Mouse (Mus musculus): ENCODE data around the gene Ybx1. TPM values are rescaled to one million over a fixed set of nuclear protein-coding genes. Genes with fewer than 3 reads are reported as not detected.

Gene Ybx1
- polyA plus RNA-seq, 1 experiment from 2014 or later, result 990 TPM

DNA sequence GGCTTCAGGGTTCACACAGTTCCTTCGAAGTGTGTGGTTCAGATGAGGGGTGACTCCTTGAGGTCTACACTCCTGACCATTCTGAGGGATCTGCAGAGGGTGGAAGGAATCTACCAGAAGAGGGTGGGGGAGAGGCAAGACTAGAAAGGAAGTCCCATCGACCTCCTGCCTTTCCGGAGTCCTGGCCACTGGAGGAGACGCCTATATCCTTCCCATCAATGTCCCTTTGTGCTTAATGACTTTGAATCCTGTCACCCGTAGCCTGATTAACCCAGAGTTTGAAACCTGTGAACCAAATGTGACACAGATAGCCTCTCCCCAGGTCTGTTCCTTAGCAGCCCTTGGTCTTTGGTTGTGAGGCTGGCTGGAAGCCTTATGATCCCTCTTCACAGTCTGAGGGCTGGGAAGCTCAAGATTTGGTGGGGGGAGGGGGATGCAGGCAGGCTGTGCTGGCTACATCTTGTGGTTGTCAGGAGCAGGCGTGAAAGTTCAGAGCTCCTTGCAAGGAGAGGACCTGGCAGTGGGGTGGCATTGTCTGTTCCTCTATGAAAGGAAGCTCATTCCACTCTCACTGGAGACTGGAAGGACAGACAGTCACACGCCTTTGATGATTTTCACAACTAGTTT, 33.2 kb downstream of the Ybx1 start:
- 63% methylated on average over 7 of the region's 7 CpGs for WGBS
- Histone ChIP-seq H3K36me3 (ENCODE audit: control insufficient read depth, insufficient read depth, low read length) (no peaks in the 10 kb centered on the region), H3K27ac (replicated peaks; ENCODE audit: low read depth, low read length) (no peak overlapping the region), H3K27me3 (ENCODE audit: control insufficient read depth, insufficient read depth, low read length) (no peaks in the 10 kb centered on the region), H3K9ac (replicated peaks; ENCODE audit: low read length) (no peak overlapping the region), H3K4me1 (ENCODE audit: control insufficient read depth, insufficient read depth, low read length) (no peaks in the 10 kb centered on the region), H3K9me3 (ENCODE audit: control insufficient read depth, low read length) (no peaks in the 10 kb centered on the region), H3K4me3 (replicated peaks; ENCODE audit: low read depth, low read length) (no peak overlapping the region), H3K4me2 (ENCODE audit: low read length) (no peak overlapping the region)
- ATAC-seq (ENCODE audit: low FRiP score, low TSS enrichment) (no peak), DNase-seq (no peak)

DNA sequence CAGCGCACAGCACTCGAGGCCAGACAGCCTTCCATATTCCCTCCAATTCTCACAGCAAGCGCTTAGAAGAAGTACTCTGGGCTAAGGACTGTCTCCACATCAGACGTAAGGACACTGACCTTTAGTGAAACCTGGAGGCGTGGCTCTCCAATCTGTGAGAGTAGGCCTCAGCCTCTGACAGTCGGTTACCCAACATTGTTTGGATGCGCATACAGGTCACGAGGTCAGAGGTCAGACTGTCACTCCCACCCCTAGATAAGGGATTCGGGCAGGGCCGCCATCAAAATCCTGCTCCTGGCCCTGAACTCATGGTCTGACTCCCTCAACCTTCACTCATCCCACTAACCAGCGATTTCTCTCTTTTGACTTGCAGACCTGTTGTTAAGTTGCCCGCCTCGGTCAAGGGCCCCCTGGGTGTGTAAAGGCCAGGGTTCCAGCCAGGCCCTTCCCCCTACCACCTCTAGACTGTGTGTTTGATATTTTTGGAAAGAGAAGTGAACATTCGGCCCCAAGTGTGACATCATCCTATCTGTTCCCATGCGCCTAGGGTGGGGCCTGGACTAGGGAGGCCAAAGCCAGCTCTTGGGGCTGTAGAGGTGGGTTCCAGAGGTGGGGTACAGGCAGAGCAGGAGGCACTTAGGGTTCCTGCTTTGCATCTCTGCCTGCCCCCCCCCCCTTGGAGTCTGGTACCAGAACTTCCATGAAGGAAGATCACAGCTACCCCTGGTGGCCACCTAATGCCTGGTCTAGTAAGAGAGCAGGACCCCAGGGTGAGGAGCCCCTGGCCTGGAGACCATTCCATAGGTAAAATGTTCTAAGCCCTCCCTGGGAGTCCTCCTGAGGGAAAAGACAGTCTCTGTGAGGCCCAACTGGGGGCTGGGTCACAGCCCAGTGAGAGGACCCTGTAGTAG, 34.8 kb downstream of the Ybx1 start:
- 81% methylated on average over 15 of the region's 15 CpGs for WGBS
- 0 out of 2 replicates have a peak, but pooled peaks cover 1% of the 10 kb centered on the region for H3K4me1 ChIP-seq (ENCODE audit: control insufficient read depth, insufficient read depth, low read length)
- H3K9me3 ChIP-seq (ENCODE audit: control insufficient read depth, low read length), result no peaks in the 10 kb centered on the region
- ATAC-seq (ENCODE audit: low FRiP score, low TSS enrichment) (no peak), DNase-seq (no peak)
- no peak overlapping the region for H3K27ac ChIP-seq (replicated peaks; ENCODE audit: low read depth, low read length)
- no peaks in the 10 kb centered on the region for H3K36me3 ChIP-seq (ENCODE audit: control insufficient read depth, insufficient read depth, low read length)
- H3K27me3 ChIP-seq (ENCODE audit: control insufficient read depth, insufficient read depth, low read length), result no peaks in the 10 kb centered on the region
- H3K4me2 ChIP-seq (ENCODE audit: low read length), result no peak overlapping the region
- no peak overlapping the region for H3K4me3 ChIP-seq (replicated peaks; ENCODE audit: low read depth, low read length)
- no peak overlapping the region for H3K9ac ChIP-seq (replicated peaks; ENCODE audit: low read length)

GRCm38 (mm10) chr4:119257083-119257482, 37.3 kb downstream of the Ybx1 start:
- DNase-seq, result no peak
- H3K9me3 ChIP-seq (ENCODE audit: control insufficient read depth, low read length), result no peaks in the 10 kb centered on the region
- 84% methylated on average over 6 of the region's 6 CpGs for WGBS
- H3K27ac ChIP-seq (replicated peaks; ENCODE audit: low read depth, low read length), result no peak overlapping the region
- no peaks in the 10 kb centered on the region for H3K36me3 ChIP-seq (ENCODE audit: control insufficient read depth, insufficient read depth, low read length)
- ATAC-seq (ENCODE audit: low FRiP score, low TSS enrichment), result no peak
- no peaks in the 10 kb centered on the region for H3K27me3 ChIP-seq (ENCODE audit: control insufficient read depth, insufficient read depth, low read length)
- H3K4me1 ChIP-seq (ENCODE audit: control insufficient read depth, insufficient read depth, low read length), result peaks cover 11% of the 10 kb centered on the region
- no peak overlapping the region for H3K9ac ChIP-seq (replicated peaks; ENCODE audit: low read length)
- H3K4me3 ChIP-seq (replicated peaks; ENCODE audit: low read depth, low read length), result no peak overlapping the region
- H3K4me2 ChIP-seq (ENCODE audit: low read length), result no peak overlapping the region

DNA sequence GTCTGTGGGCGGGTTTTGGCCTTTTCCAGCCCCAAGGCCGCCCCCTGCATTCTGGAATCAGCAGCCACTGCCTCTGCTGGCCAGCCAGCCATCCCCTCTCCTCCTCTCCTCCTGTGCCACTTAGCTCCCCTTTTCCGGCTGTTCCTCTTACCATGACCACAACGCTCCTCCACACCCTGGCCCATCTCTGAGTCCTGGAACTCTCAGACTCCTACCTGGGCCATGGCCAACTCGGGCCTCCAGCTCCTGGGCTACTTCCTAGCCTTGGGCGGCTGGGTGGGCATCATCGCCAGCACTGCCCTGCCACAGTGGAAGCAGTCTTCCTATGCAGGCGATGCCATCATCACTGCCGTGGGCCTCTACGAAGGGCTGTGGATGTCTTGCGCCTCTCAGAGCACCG, 39.1 kb downstream of the Ybx1 start, which contains the start of gene Cldn19:
Gene Cldn19 (plus strand): TSS at position 64 of the 400 bp plus-strand sequence.
- no peak for ATAC-seq (ENCODE audit: low FRiP score, low TSS enrichment)
- H3K36me3 ChIP-seq (ENCODE audit: control insufficient read depth, insufficient read depth, low read length), result no peaks in the 10 kb centered on the region
- H3K4me3 ChIP-seq (replicated peaks; ENCODE audit: low read depth, low read length), result no peak within 1 kb of the TSS
- no peak within 1 kb of the TSS for H3K4me2 ChIP-seq (ENCODE audit: low read length)
- H3K27ac ChIP-seq (replicated peaks; ENCODE audit: low read depth, low read length), result peak within 1 kb of the TSS; percentile 70
- 66% methylated on average over 12 of the region's 12 CpGs for WGBS
- no peak for DNase-seq
- H3K9ac ChIP-seq (replicated peaks; ENCODE audit: low read length), result peak within 1 kb of the TSS; percentile 34; the same call in 1 of the 2 replicates
- H3K4me1 ChIP-seq (ENCODE audit: control insufficient read depth, insufficient read depth, low read length), result peaks cover 11% of the 10 kb centered on the region
- no peaks in the 10 kb centered on the region for H3K27me3 ChIP-seq (ENCODE audit: control insufficient read depth, insufficient read depth, low read length)
- H3K9me3 ChIP-seq (ENCODE audit: control insufficient read depth, low read length), result no peaks in the 10 kb centered on the region

DNA sequence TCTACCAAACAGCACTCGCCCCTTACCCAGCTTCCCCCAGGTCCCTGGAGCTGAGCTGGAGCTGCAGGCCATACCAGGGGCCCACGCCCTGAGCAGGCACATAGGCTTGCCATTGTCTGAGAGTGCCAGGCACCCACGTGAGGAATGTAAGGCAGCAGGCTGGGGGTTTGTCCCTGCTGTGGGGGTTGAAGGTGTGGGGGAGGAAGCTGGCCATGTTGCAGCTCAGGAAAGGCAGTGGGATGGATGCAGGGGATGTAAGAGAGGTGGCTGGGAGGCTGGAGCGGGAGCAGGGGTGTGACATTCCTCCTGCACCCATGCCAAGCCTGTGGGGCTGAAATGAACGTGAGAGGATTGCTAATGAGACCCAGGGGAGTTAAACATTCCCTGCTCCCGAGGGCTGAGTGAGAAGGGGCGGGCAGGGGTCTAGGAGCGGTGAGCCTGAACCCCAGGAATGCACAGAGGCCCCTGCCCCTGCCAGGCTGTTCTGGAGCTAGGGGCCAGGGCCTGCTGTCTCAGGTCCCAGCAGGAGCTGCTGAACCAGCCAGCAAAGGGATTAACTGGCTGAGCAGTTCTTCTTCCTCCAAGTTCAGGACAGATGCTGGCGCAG, 40.3 kb downstream of the Ybx1 start:
- peaks cover 11% of the 10 kb centered on the region for H3K4me1 ChIP-seq (ENCODE audit: control insufficient read depth, insufficient read depth, low read length)
- H3K4me3 ChIP-seq (replicated peaks; ENCODE audit: low read depth, low read length), result no peak overlapping the region
- no peaks in the 10 kb centered on the region for H3K36me3 ChIP-seq (ENCODE audit: control insufficient read depth, insufficient read depth, low read length)
- DNase-seq, result peak; percentile 74
- ATAC-seq (ENCODE audit: low FRiP score, low TSS enrichment), result peak; percentile 54
- H3K4me2 ChIP-seq (ENCODE audit: low read length), result 0 out of 2 replicates have a peak overlapping the region, but pooled peaks have one; percentile 4
- H3K9me3 ChIP-seq (ENCODE audit: control insufficient read depth, low read length), result no peaks in the 10 kb centered on the region
- peak overlapping the region; percentile 34 for H3K9ac ChIP-seq (replicated peaks; ENCODE audit: low read length)
- H3K27me3 ChIP-seq (ENCODE audit: control insufficient read depth, insufficient read depth, low read length), result no peaks in the 10 kb centered on the region
- peak overlapping the region; percentile 70 for H3K27ac ChIP-seq (replicated peaks; ENCODE audit: low read depth, low read length)
- 11% methylated on average over 9 of the region's 9 CpGs for WGBS

DNA sequence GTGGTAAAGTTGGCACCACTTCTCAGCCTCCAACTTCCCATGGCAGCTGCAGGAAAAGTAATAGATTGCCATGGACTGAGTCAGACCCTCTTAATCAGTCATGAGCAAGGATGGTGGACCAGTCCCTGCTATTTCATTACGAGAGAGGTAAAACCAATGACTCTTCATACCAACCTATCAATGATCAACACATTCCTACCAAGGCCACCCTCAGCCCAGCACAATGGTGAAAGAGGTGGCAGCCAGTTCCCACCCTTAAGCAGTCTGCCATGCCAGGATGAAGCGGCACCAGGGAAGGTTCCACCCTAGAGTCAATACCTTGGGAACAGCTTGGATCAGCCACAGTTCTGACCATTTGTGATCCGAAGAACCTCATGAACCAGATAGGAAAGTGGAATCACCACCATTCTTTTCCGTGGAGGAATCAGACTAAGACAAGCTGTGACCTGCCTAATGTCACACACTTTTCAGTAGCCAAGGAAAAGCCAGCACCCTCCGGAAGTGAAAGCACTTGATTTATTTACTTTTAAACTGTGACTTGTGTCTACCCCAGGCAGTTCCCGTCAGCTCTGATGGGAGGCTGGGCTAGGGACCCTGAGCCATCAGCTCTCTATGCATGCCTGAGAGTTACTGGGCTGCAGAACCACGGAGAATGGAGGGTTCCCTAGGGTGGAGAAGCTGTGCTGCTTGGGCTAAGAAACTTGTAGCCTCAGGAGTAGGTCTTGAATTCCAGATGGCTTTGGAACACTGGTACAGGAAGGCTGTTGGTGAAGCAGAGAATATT, 42.2 kb downstream of the Ybx1 start:
- H3K27me3 ChIP-seq (ENCODE audit: control insufficient read depth, insufficient read depth, low read length), result no peaks in the 10 kb centered on the region

GRCm38 (mm10) chr4:119248407-119248965, 45.9 kb downstream of the Ybx1 start:
- H3K9me3 ChIP-seq (ENCODE audit: control insufficient read depth, low read length), result no peaks in the 10 kb centered on the region
- H3K4me1 ChIP-seq (ENCODE audit: control insufficient read depth, insufficient read depth, low read length), result 0 out of 2 replicates have a peak, but pooled peaks cover 3% of the 10 kb centered on the region
- no peaks in the 10 kb centered on the region for H3K27me3 ChIP-seq (ENCODE audit: control insufficient read depth, insufficient read depth, low read length)
- H3K36me3 ChIP-seq (ENCODE audit: control insufficient read depth, insufficient read depth, low read length), result peaks cover 21% of the 10 kb centered on the region
- H3K4me2 ChIP-seq (ENCODE audit: low read length), result no peak overlapping the region
- 72% methylated on average over 11 of the region's 11 CpGs for WGBS
- ATAC-seq (ENCODE audit: low FRiP score, low TSS enrichment) (no peak), DNase-seq (no peak)
- H3K27ac ChIP-seq (replicated peaks; ENCODE audit: low read depth, low read length), result no peak overlapping the region
- H3K9ac ChIP-seq (replicated peaks; ENCODE audit: low read length), result no peak overlapping the region
- no peak overlapping the region for H3K4me3 ChIP-seq (replicated peaks; ENCODE audit: low read depth, low read length)

More for the DNA sequence above, 42.2 kb downstream of the Ybx1 start:
- Histone ChIP-seq H3K9ac (replicated peaks; ENCODE audit: low read length) (no peak overlapping the region), H3K4me3 (replicated peaks; ENCODE audit: low read depth, low read length) (no peak overlapping the region), H3K4me2 (ENCODE audit: low read length) (no peak overlapping the region), H3K4me1 (ENCODE audit: control insufficient read depth, insufficient read depth, low read length) (peaks cover 14% of the 10 kb centered on the region), H3K9me3 (ENCODE audit: control insufficient read depth, low read length) (no peaks in the 10 kb centered on the region), H3K27ac (replicated peaks; ENCODE audit: low read depth, low read length) (no peak overlapping the region), H3K36me3 (ENCODE audit: control insufficient read depth, insufficient read depth, low read length) (no peaks in the 10 kb centered on the region)
- DNase-seq (no peak), ATAC-seq (ENCODE audit: low FRiP score, low TSS enrichment) (no peak)
- WGBS, result 78% methylated on average over 7 of the region's 7 CpGs
